Mouse (Mus musculus) ES-Bruce4 (cell line): ENCODE results near the gene Ccdc162. TPM values are rescaled to one million over a fixed set of nuclear protein-coding genes. Genes with fewer than 3 reads are reported as not detected.
A peak's percentile ranks its signal among the peaks of the same experiment; 100 is the strongest.

ENCODE experiments used
- H3K27ac ChIP-seq: 2 replicates; pipeline ENCODE4 v1.5.1; 2012; ENCODE audit warnings: low read length, inconsistent platforms; ENCODE audit not compliant: insufficient read depth
- H3K27me3 ChIP-seq: 2 replicates; pipeline ENCODE4 v1.6.1; 2012; ENCODE audit warnings: mild to moderate bottlenecking, low read length, inconsistent platforms; ENCODE audit not compliant: control insufficient read depth, poor library complexity, insufficient read depth, severe bottlenecking
- H3K36me3 ChIP-seq: 2 replicates; pipeline ENCODE4 v1.6.1; 2012; ENCODE audit warnings: inconsistent platforms, mild to moderate bottlenecking, low read length, moderate library complexity; ENCODE audit not compliant: control insufficient read depth, poor library complexity, insufficient read depth, severe bottlenecking
- H3K4me1 ChIP-seq: one replicate; pipeline ENCODE4 v1.8.1; 2011; ENCODE audit warnings: low read length; ENCODE audit not compliant: control insufficient read depth, insufficient read depth
- H3K4me3 ChIP-seq: 2 replicates; pipeline ENCODE4 v1.5.1; 2011; ENCODE audit warnings: low read depth, mild to moderate bottlenecking, low read length
- H3K9ac ChIP-seq: 2 replicates; pipeline ENCODE4 v1.6.1; 2012; ENCODE audit warnings: low read depth, mild to moderate bottlenecking, inconsistent platforms; ENCODE audit not compliant: poor library complexity, severe bottlenecking
- H3K9me3 ChIP-seq: replicated peaks from 2 replicates; pipeline ENCODE4 v1.6.1; 2012; ENCODE audit warnings: mild to moderate bottlenecking, low read length, inconsistent platforms; ENCODE audit not compliant: control insufficient read depth, poor library complexity, insufficient read depth, severe bottlenecking
- CTCF ChIP-seq: IDR thresholded peaks from one replicate; pipeline ENCODE4 v1.8.1; 2011; ENCODE audit warnings: low read depth, low read length
- EP300 ChIP-seq: IDR thresholded peaks from 2 replicates; pipeline ENCODE4 v1.6.1; 2011; ENCODE audit warnings: low read depth, low read length; ENCODE audit not compliant: insufficient read depth
- POLR2A ChIP-seq: IDR thresholded peaks from one replicate; pipeline ENCODE4 v1.8.1; 2011; ENCODE audit warnings: low read length; ENCODE audit not compliant: insufficient read depth
- polyA plus RNA-seq: library from polyadenylated mRNA; stranded (reverse); fragments of >200 nt; gene quantifications from 2 replicates; pipeline ENCODE4 v1.2.4, GENCODE M21; 2011; ENCODE audit warnings: low read depth; ENCODE audit not compliant: missing spikeins, insufficient read depth, insufficient read length

Ccdc162 gene
- polyA plus RNA-seq, 1 experiment = 3.5 TPM

GRCm38 (mm10) chr10:41552847-41553589, 163.4 kb downstream of the Ccdc162 start:
- TF ChIP-seq POLR2A (no peak), CTCF (no peak), EP300 (no peak)
- Histone ChIP-seq H3K4me1 (peaks cover 8% of the 10 kb centered on the region), H3K4me3 (no peak overlapping the region), H3K9me3 (peaks cover 4% of the 10 kb centered on the region), H3K27me3 (no peaks in the 10 kb centered on the region), H3K27ac (0 out of 2 replicates have a peak overlapping the region, but pooled peaks have one; percentile 3), H3K9ac (no peak overlapping the region), H3K36me3 (no peaks in the 10 kb centered on the region)

- TF ChIP-seq POLR2A (no peak), CTCF (no peak), EP300 (no peak)
- no peaks in the 10 kb centered on the region for H3K27me3 ChIP-seq
- H3K36me3 ChIP-seq = no peaks in the 10 kb centered on the region
- H3K27ac ChIP-seq = peak overlapping the region; percentile 22
- H3K9ac ChIP-seq = no peak overlapping the region
- H3K9me3 ChIP-seq = peaks cover 4% of the 10 kb centered on the region
- H3K4me3 ChIP-seq = no peak overlapping the region
- H3K4me1 ChIP-seq = peaks cover 8% of the 10 kb centered on the region
Measured at GRCm38 (mm10) chr10:41552319-41552718, 164.1 kb downstream of the Ccdc162 start.

GRCm38 (mm10) chr10:41550711-41551110, 165.7 kb downstream of the Ccdc162 start:
- Histone ChIP-seq H3K27ac (no peak overlapping the region), H3K9ac (no peak overlapping the region), H3K27me3 (no peaks in the 10 kb centered on the region), H3K9me3 (peaks cover 4% of the 10 kb centered on the region), H3K4me1 (peaks cover 8% of the 10 kb centered on the region), H3K36me3 (no peaks in the 10 kb centered on the region), H3K4me3 (no peak overlapping the region)
- no peak for TF ChIP-seq EP300
- no peak for TF ChIP-seq CTCF
- TF ChIP-seq POLR2A = no peak

GRCm38 (mm10) chr10:41546396-41547165, 169.9 kb downstream of the Ccdc162 start:
- Histone ChIP-seq H3K27me3 (no peaks in the 10 kb centered on the region), H3K9ac (no peak overlapping the region), H3K27ac (no peak overlapping the region), H3K36me3 (no peaks in the 10 kb centered on the region), H3K9me3 (peaks cover 4% of the 10 kb centered on the region), H3K4me3 (no peak overlapping the region), H3K4me1 (peaks cover 2% of the 10 kb centered on the region)
- TF ChIP-seq POLR2A = no peak
- TF ChIP-seq EP300 = no peak
- TF ChIP-seq CTCF = no peak

- H3K36me3 ChIP-seq = no peaks in the 10 kb centered on the region
- TF ChIP-seq POLR2A (no peak), CTCF (no peak), EP300 (no peak)
- H3K9me3 ChIP-seq = peaks cover 4% of the 10 kb centered on the region
- 0 out of 2 replicates have a peak overlapping the region, but pooled peaks have one; percentile 5 for H3K27ac ChIP-seq
- H3K27me3 ChIP-seq = no peaks in the 10 kb centered on the region
- H3K4me1 ChIP-seq = no peaks in the 10 kb centered on the region
- no peak overlapping the region for H3K9ac ChIP-seq
- no peak overlapping the region for H3K4me3 ChIP-seq
Measured at GRCm38 (mm10) chr10:41545224-41545755, 171.1 kb downstream of the Ccdc162 start.
